Mouse (Mus musculus) adrenal gland, postnatal 10 days (tissue): ENCODE results near the gene Rce1. TPM values are rescaled to one million over a fixed set of nuclear protein-coding genes. Genes with fewer than 3 reads are reported as not detected.

Experiments
- microRNA-seq: library from miRNA; unstranded; fragments of <30 nt; microRNA quantifications from one replicate; pipeline ENCODE4 v1.2.0, GENCODE M21; 2021
- total RNA-seq, 2 experiments: library from RNA; stranded (reverse); gene quantifications; 2 replicates each; pipeline ENCODE4 v1.2.3; 2021

Gene Rce1
- total RNA-seq, 2 experiments from 2014 or later = 23.7 to 30.9 TPM

Small RNA genes within 50 kb of the gene (microRNA-seq; reads per million reads assigned to microRNA genes)
- gene Mir6986 = 2.8 reads per million

Other genes with a start within 250 kb of the Rce1 start
- gene Kdm2a, start 227.4 kb downstream of the Rce1 start, total RNA-seq = 10 to 100 TPM; 67.7 to 84.7 TPM
- gene Rhod, start 186.2 kb downstream of the Rce1 start, total RNA-seq = 10 to 100 TPM; 13.7 to 15.4 TPM
- 10 to 100 TPM; 18.8 to 22.7 TPM for gene Syt12, start 148.2 kb downstream of the Rce1 start, total RNA-seq
- gene 2010003K11Rik, start 127.1 kb downstream of the Rce1 start, total RNA-seq = 10 to 100 TPM in 1 of 2 experiments, 1 to 10 TPM in 1; 9.4 to 16.1 TPM
- 100 to 1,000 TPM; 330 to 427 TPM for gene Pcx, start 115.2 kb downstream of the Rce1 start, total RNA-seq
- 10 to 100 TPM in 1 of 2 experiments, 1 to 10 TPM in 1; 7.3 to 10.2 TPM for gene Lrfn4, start 10.0 kb downstream of the Rce1 start, total RNA-seq
- gene Gm960, start 73.0 kb upstream of the Rce1 start, total RNA-seq = under 1 TPM in 1 of 2 experiments, not detected in 1; 0.97 TPM
- 1 to 10 TPM; 4.7 to 7.3 TPM for gene Sptbn2, start 85.5 kb upstream of the Rce1 start, total RNA-seq
- 10 to 100 TPM; 11.2 to 13.1 TPM for gene Rbm4b, start 130.9 kb upstream of the Rce1 start, total RNA-seq
- gene Rbm4, start 168.3 kb upstream of the Rce1 start, total RNA-seq = 10 to 100 TPM; 50.6 to 60.8 TPM
- 10 to 100 TPM; 18.7 to 19.9 TPM for gene Gm21992, start 186.0 kb upstream of the Rce1 start, total RNA-seq
- gene Rbm14, start 186.0 kb upstream of the Rce1 start, total RNA-seq = 10 to 100 TPM; 47.0 to 50.2 TPM
- 100 to 1,000 TPM; 109 to 114 TPM for gene Ccs, start 213.7 kb upstream of the Rce1 start, total RNA-seq
- under 1 TPM in 1 of 2 experiments, not detected in 1; 0.12 TPM for gene Ccdc87, start 213.7 kb upstream of the Rce1 start, total RNA-seq
- 100 to 1,000 TPM; 205 to 216 TPM for gene Ctsf, start 229.5 kb upstream of the Rce1 start, total RNA-seq